8 mouse cellular contexts compared by ENCODE assay signal in genomic region chr19:4928781-4929180, GRCm38 (mm10). TPM values are rescaled to one million over a fixed set of nuclear protein-coding genes. Genes with fewer than 3 reads are reported as not detected.
DNase-seq lines count a peak whose midpoint lies in the region; ATAC-seq and TF ChIP-seq lines count a peak whose summit lies in the region.

No protein-coding gene starts in this region.

- no peak for TF ChIP-seq CTCF in kidney, postnatal 0 days (IDR thresholded peaks at IDR 0.05; ENCODE audit: low read depth)
- TF ChIP-seq CTCF in brain, embryonic 14.5 days (IDR thresholded peaks at IDR 0.05; ENCODE audit: borderline replicate concordance, extremely low read depth, insufficient read depth, insufficient read length), result no peak

- peak overlapping the region; percentile 61 for H3K4me3 ChIP-seq in kidney, postnatal 0 days (replicated peaks; ENCODE audit: low read depth, low read length)
- H3K4me3 ChIP-seq in heart, embryonic 12.5 days, result peak overlapping the region; percentile 70
- peak overlapping the region; percentile 67 for H3K4me3 ChIP-seq in liver, embryonic 12.5 days
- peak overlapping the region; percentile 59; the same call in 1 of the 2 replicates for H3K4me3 ChIP-seq in stomach, embryonic 14.5 days (ENCODE audit: low read depth, low read length)

- DNase-seq in kidney, postnatal 0 days (ENCODE audit: low spot score), result no peak
- no peak for DNase-seq in kidney, postnatal 36 days
- DNase-seq in brain, embryonic 14.5 days (ENCODE audit: low read depth), result peak; percentile 25
- DNase-seq in thymus, postnatal 4 days, result no peak

- no peaks in the 10 kb centered on the region for H3K27me3 ChIP-seq in kidney, postnatal 0 days (ENCODE audit: insufficient read depth, low read length)
- peaks cover 9% of the 10 kb centered on the region; the same call in 1 of the 2 replicates for H3K27me3 ChIP-seq in heart, embryonic 12.5 days (replicated peaks)
- H3K27me3 ChIP-seq in liver, embryonic 12.5 days (replicated peaks), result peaks cover 20% of the 10 kb centered on the region
- no peaks in the 10 kb centered on the region for H3K27me3 ChIP-seq in stomach, embryonic 14.5 days (ENCODE audit: control insufficient read depth, insufficient read depth, low read length)

- H3K27ac ChIP-seq in kidney, postnatal 0 days, result peak overlapping the region; percentile 78; the same call in 1 of the 2 replicates
- no peak overlapping the region; the same call in 1 of the 2 replicates for H3K27ac ChIP-seq in heart, embryonic 12.5 days (ENCODE audit: poor library complexity, severe bottlenecking)
- 0 out of 2 replicates have a peak overlapping the region, but pooled peaks have one; percentile 43 for H3K27ac ChIP-seq in liver, embryonic 12.5 days
- peak overlapping the region; percentile 82 for H3K27ac ChIP-seq in stomach, embryonic 14.5 days (ENCODE audit: low read length)

- H3K4me2 ChIP-seq in kidney, postnatal 0 days (ENCODE audit: low read length), result peak overlapping the region; percentile 68
- peak overlapping the region; percentile 71 for H3K4me2 ChIP-seq in heart, embryonic 12.5 days
- H3K4me2 ChIP-seq in liver, embryonic 12.5 days, result peak overlapping the region; percentile 66
- H3K4me2 ChIP-seq in stomach, embryonic 14.5 days (replicated peaks; ENCODE audit: low read depth, low read length), result peak overlapping the region; percentile 80

- no peak for ATAC-seq in kidney, postnatal 0 days (replicated peaks; ENCODE audit: low FRiP score, low read depth)
- ATAC-seq in heart, embryonic 12.5 days (ENCODE audit: insufficient number of reproducible peaks, low FRiP score), result no peak
- no peak for ATAC-seq in liver, embryonic 12.5 days
- ATAC-seq in stomach, embryonic 14.5 days (ENCODE audit: insufficient number of reproducible peaks, insufficient read depth, low FRiP score, low read depth), result no peak
- no peak for ATAC-seq in megakaryocyte-erythroid progenitor cell, adult 5-6 weeks (replicated peaks; ENCODE audit: low FRiP score, low TSS enrichment, poor library complexity, severe bottlenecking)

- no peaks in the 10 kb centered on the region for H3K9me3 ChIP-seq in kidney, postnatal 0 days (replicated peaks; ENCODE audit: low read length)
- no peaks in the 10 kb centered on the region for H3K9me3 ChIP-seq in heart, embryonic 12.5 days (replicated peaks)
- H3K9me3 ChIP-seq in liver, embryonic 12.5 days (replicated peaks), result no peaks in the 10 kb centered on the region
- H3K9me3 ChIP-seq in stomach, embryonic 14.5 days (ENCODE audit: control insufficient read depth, low read depth, low read length), result no peaks in the 10 kb centered on the region

- TF ChIP-seq POLR2A in brain, embryonic 14.5 days (IDR thresholded peaks at IDR 0.05; ENCODE audit: borderline replicate concordance, extremely low read depth, insufficient read depth, insufficient read length, poor library complexity, severe bottlenecking), result no peak

- peak overlapping the region; percentile 58; the same call in 1 of the 2 replicates for H3K9ac ChIP-seq in kidney, postnatal 0 days (ENCODE audit: low read depth, low read length)
- peak overlapping the region; percentile 75 for H3K9ac ChIP-seq in heart, embryonic 12.5 days
- H3K9ac ChIP-seq in liver, embryonic 12.5 days, result peak overlapping the region; percentile 68
- peak overlapping the region; percentile 53 for H3K9ac ChIP-seq in stomach, embryonic 14.5 days (replicated peaks; ENCODE audit: low read depth, low read length)

- 65% methylated on average over 5 of the region's 5 CpGs for WGBS in kidney, postnatal 0 days
- WGBS in heart, embryonic 12.5 days, result 63% methylated on average over 5 of the region's 5 CpGs
- 63% methylated on average over 5 of the region's 5 CpGs for WGBS in liver, embryonic 12.5 days (ENCODE audit: insufficient replicate concordance)
- 62% methylated on average over 5 of the region's 5 CpGs for WGBS in stomach, embryonic 14.5 days

- H3K4me1 ChIP-seq in kidney, postnatal 0 days (replicated peaks; ENCODE audit: insufficient read depth, low read length), result peaks cover 9% of the 10 kb centered on the region
- H3K4me1 ChIP-seq in heart, embryonic 12.5 days (replicated peaks), result peaks cover 17% of the 10 kb centered on the region
- H3K4me1 ChIP-seq in liver, embryonic 12.5 days, result peaks cover 27% of the 10 kb centered on the region
- H3K4me1 ChIP-seq in stomach, embryonic 14.5 days (ENCODE audit: control insufficient read depth, insufficient read depth, low read length), result peaks cover 16% of the 10 kb centered on the region

- 0 out of 2 replicates have a peak, but pooled peaks cover 9% of the 10 kb centered on the region for H3K36me3 ChIP-seq in kidney, postnatal 0 days (ENCODE audit: insufficient read depth, low read length)
- peaks cover 16% of the 10 kb centered on the region for H3K36me3 ChIP-seq in heart, embryonic 12.5 days
- peaks cover 27% of the 10 kb centered on the region for H3K36me3 ChIP-seq in liver, embryonic 12.5 days
- H3K36me3 ChIP-seq in stomach, embryonic 14.5 days (ENCODE audit: control insufficient read depth, insufficient read depth, low read length), result peaks cover 6% of the 10 kb centered on the region; the same call in 1 of the 2 replicates

RNA-seq across cellular contexts. Expression of gene Dpp3, which starts 0.7 kb away (rescaled TPM):
- 61.7 and 69.2 TPM in 2 replicates for polyA plus RNA-seq in kidney, postnatal 0 days (2015; fragmentation: Nextera tagmentation; extraction: Ambion mirVana)
- 111 and 122 TPM in 2 replicates for polyA plus RNA-seq in brain, embryonic 14.5 days (2012; rRNA removed)
- 108 and 110 TPM in 2 replicates for polyA plus RNA-seq in heart, embryonic 12.5 days (2016; fragmentation: Nextera tagmentation; extraction: Ambion mirVana)
- polyA plus RNA-seq in liver, embryonic 12.5 days (2016; fragmentation: Nextera tagmentation; extraction: Ambion mirVana), result 76.7 and 83.3 TPM in 2 replicates
- polyA plus RNA-seq in stomach, embryonic 14.5 days (2014; fragmentation: Nextera tagmentation; extraction: Ambion mirVana), result 90.1 and 93.8 TPM in 2 replicates
- total RNA-seq in megakaryocyte-erythroid progenitor cell, adult 5-6 weeks (2014; fragmentation: Nextera tagmentation), result 53.8 and 62.2 TPM in 2 replicates
- 40.7 and 51.4 TPM in 2 replicates for total RNA-seq in megakaryocyte-erythroid progenitor cell, adult 5-6 weeks (2017)

RNA-seq across cellular contexts. Expression of gene Peli3, which starts 14.1 kb away (rescaled TPM):
- polyA plus RNA-seq in kidney, postnatal 0 days (2015; fragmentation: Nextera tagmentation; extraction: Ambion mirVana), result 1.5 and 1.9 TPM in 2 replicates
- polyA plus RNA-seq in brain, embryonic 14.5 days (2012; rRNA removed), result 10.3 and 14.2 TPM in 2 replicates
- 0.46 and 0.92 TPM in 2 replicates for polyA plus RNA-seq in heart, embryonic 12.5 days (2016; fragmentation: Nextera tagmentation; extraction: Ambion mirVana)
- polyA plus RNA-seq in liver, embryonic 12.5 days (2016; fragmentation: Nextera tagmentation; extraction: Ambion mirVana), result 0.20 and 0.44 TPM in 2 replicates
- polyA plus RNA-seq in stomach, embryonic 14.5 days (2014; fragmentation: Nextera tagmentation; extraction: Ambion mirVana), result 1.5 and 1.6 TPM in 2 replicates
- total RNA-seq in megakaryocyte-erythroid progenitor cell, adult 5-6 weeks (2014; fragmentation: Nextera tagmentation), result 1.1 TPM in 1 of 2 replicates, not detected in the other
- not detected in 2 replicates for total RNA-seq in megakaryocyte-erythroid progenitor cell, adult 5-6 weeks (2017)

RNA-seq across cellular contexts. Expression of gene Bbs1, which starts 22.4 kb away (rescaled TPM):
- 4.9 and 5.0 TPM in 2 replicates for polyA plus RNA-seq in kidney, postnatal 0 days (2015; fragmentation: Nextera tagmentation; extraction: Ambion mirVana)
- polyA plus RNA-seq in brain, embryonic 14.5 days (2012; rRNA removed), result 18.5 and 27.6 TPM in 2 replicates
- polyA plus RNA-seq in heart, embryonic 12.5 days (2016; fragmentation: Nextera tagmentation; extraction: Ambion mirVana), result 2.8 and 3.4 TPM in 2 replicates
- polyA plus RNA-seq in liver, embryonic 12.5 days (2016; fragmentation: Nextera tagmentation; extraction: Ambion mirVana), result 1.6 and 1.8 TPM in 2 replicates
- 4.0 and 6.4 TPM in 2 replicates for polyA plus RNA-seq in stomach, embryonic 14.5 days (2014; fragmentation: Nextera tagmentation; extraction: Ambion mirVana)
- 1.5 and 2.5 TPM in 2 replicates for total RNA-seq in megakaryocyte-erythroid progenitor cell, adult 5-6 weeks (2014; fragmentation: Nextera tagmentation)
- total RNA-seq in megakaryocyte-erythroid progenitor cell, adult 5-6 weeks (2017), result 0.65 TPM in 1 of 2 replicates, not detected in the other

RNA-seq across cellular contexts. Expression of gene Mrpl11, which starts 33.2 kb away (rescaled TPM):
- 132 and 137 TPM in 2 replicates for polyA plus RNA-seq in kidney, postnatal 0 days (2015; fragmentation: Nextera tagmentation; extraction: Ambion mirVana)
- 70.0 and 81.9 TPM in 2 replicates for polyA plus RNA-seq in brain, embryonic 14.5 days (2012; rRNA removed)
- 104 and 110 TPM in 2 replicates for polyA plus RNA-seq in heart, embryonic 12.5 days (2016; fragmentation: Nextera tagmentation; extraction: Ambion mirVana)
- 82.4 and 84.7 TPM in 2 replicates for polyA plus RNA-seq in liver, embryonic 12.5 days (2016; fragmentation: Nextera tagmentation; extraction: Ambion mirVana)
- 107 and 115 TPM in 2 replicates for polyA plus RNA-seq in stomach, embryonic 14.5 days (2014; fragmentation: Nextera tagmentation; extraction: Ambion mirVana)
- total RNA-seq in megakaryocyte-erythroid progenitor cell, adult 5-6 weeks (2014; fragmentation: Nextera tagmentation), result 58.5 and 60.3 TPM in 2 replicates
- total RNA-seq in megakaryocyte-erythroid progenitor cell, adult 5-6 weeks (2017), result 41.4 and 91.0 TPM in 2 replicates

RNA-seq across cellular contexts. Expression of gene Zdhhc24, which starts 50.3 kb away (rescaled TPM):
- polyA plus RNA-seq in kidney, postnatal 0 days (2015; fragmentation: Nextera tagmentation; extraction: Ambion mirVana), result 8.7 and 9.5 TPM in 2 replicates
- 32.0 and 48.4 TPM in 2 replicates for polyA plus RNA-seq in brain, embryonic 14.5 days (2012; rRNA removed)
- 9.6 TPM in 2 replicates for polyA plus RNA-seq in heart, embryonic 12.5 days (2016; fragmentation: Nextera tagmentation; extraction: Ambion mirVana)
- polyA plus RNA-seq in liver, embryonic 12.5 days (2016; fragmentation: Nextera tagmentation; extraction: Ambion mirVana), result 13.9 and 15.9 TPM in 2 replicates
- 9.9 and 10.2 TPM in 2 replicates for polyA plus RNA-seq in stomach, embryonic 14.5 days (2014; fragmentation: Nextera tagmentation; extraction: Ambion mirVana)
- 16.5 and 20.3 TPM in 2 replicates for total RNA-seq in megakaryocyte-erythroid progenitor cell, adult 5-6 weeks (2014; fragmentation: Nextera tagmentation)
- 8.8 and 13.2 TPM in 2 replicates for total RNA-seq in megakaryocyte-erythroid progenitor cell, adult 5-6 weeks (2017)
